Mouse (Mus musculus) kidney, postnatal 0 days (tissue): ENCODE results near the gene Plce1. TPM values are rescaled to one million over a fixed set of nuclear protein-coding genes. Genes with fewer than 3 reads are reported as not detected.
A peak's percentile ranks its signal among the peaks of the same experiment; 100 is the strongest.
"Not testable (repeated sequence)": the region's sequence is repeated elsewhere in the genome, so short reads cannot be mapped to it uniquely, and the experiment has no call there.

Experiments used
- ATAC-seq: fragments of 200-750 bp; cut with Nextera tagmentation; replicated peaks from 2 replicates; pipeline ENCODE4 v1.8.0; 2017; ENCODE audit warnings: low read depth, moderate number of reproducible peaks, moderate TSS enrichment, moderate library complexity; ENCODE audit not compliant: low FRiP score
- DNase-seq: peaks from one replicate; pipeline ENCODE4 v3.0.0-alpha.2; 2016; ENCODE audit warnings: low spot score
- H3K27ac ChIP-seq: fragments of 300-500 bp; sonication (generic); 2 replicates; pipeline ENCODE4 v1.5.1; 2014; ENCODE audit warnings: mild to moderate bottlenecking
- H3K27me3 ChIP-seq: fragments of 300-500 bp; sonication (generic); 2 replicates; pipeline ENCODE4 v1.6.1; 2014; ENCODE audit warnings: low read length, mixed read lengths; ENCODE audit not compliant: insufficient read depth
- H3K36me3 ChIP-seq: fragments of 300-500 bp; sonication (generic); 2 replicates; pipeline ENCODE4 v1.6.1; 2014; ENCODE audit warnings: low read length, mixed read lengths; ENCODE audit not compliant: insufficient read depth
- H3K4me1 ChIP-seq: fragments of 300-500 bp; sonication (generic); replicated peaks from 2 replicates; pipeline ENCODE4 v1.6.1; 2014; ENCODE audit warnings: antibody characterized with exemption, low read length, mixed read lengths; ENCODE audit not compliant: insufficient read depth
- H3K4me2 ChIP-seq: fragments of 300-500 bp; sonication (generic); 2 replicates; pipeline ENCODE4 v1.6.1; 2014; ENCODE audit warnings: mild to moderate bottlenecking, low read length, moderate library complexity, mixed read lengths
- H3K4me3 ChIP-seq: fragments of 300-500 bp; sonication (generic); replicated peaks from 2 replicates; pipeline ENCODE4 v1.5.1; 2014; ENCODE audit warnings: low read depth, low read length
- H3K9ac ChIP-seq: fragments of 300-500 bp; sonication (generic); 2 replicates; pipeline ENCODE4 v1.6.1; 2014; ENCODE audit warnings: low read depth, low read length
- H3K9me3 ChIP-seq: fragments of 300-500 bp; sonication (generic); replicated peaks from 2 replicates; pipeline ENCODE4 v1.6.1; 2016; ENCODE audit warnings: low read length, inconsistent platforms, mixed read lengths
- CTCF ChIP-seq: IDR thresholded peaks from 2 replicates; pipeline ENCODE4 v1.5.1; 2016; ENCODE audit warnings: antibody characterized with exemption, low read depth, mild to moderate bottlenecking, moderate library complexity
- WGBS: fragments of 180-500 bp; shearing (Covaris S2); extraction: QIAGEN DNeasy Blood & Tissue Kit; methylation state at CpG from one replicate; pipeline ENCODE4 v1.1.7; 2014; 5-methylcytosine and 5-hydroxymethylcytosine counted together
- polyA plus RNA-seq: library from polyadenylated mRNA; unstranded; fragments of >200 nt; fragmentation: Nextera tagmentation; extraction: Ambion mirVana; gene quantifications from 2 replicates; pipeline ENCODE4 v1.2.1, GENCODE M21; 2015

Gene Plce1
- polyA plus RNA-seq, 1 experiment from 2014 or later: 3.9 TPM

DNA sequence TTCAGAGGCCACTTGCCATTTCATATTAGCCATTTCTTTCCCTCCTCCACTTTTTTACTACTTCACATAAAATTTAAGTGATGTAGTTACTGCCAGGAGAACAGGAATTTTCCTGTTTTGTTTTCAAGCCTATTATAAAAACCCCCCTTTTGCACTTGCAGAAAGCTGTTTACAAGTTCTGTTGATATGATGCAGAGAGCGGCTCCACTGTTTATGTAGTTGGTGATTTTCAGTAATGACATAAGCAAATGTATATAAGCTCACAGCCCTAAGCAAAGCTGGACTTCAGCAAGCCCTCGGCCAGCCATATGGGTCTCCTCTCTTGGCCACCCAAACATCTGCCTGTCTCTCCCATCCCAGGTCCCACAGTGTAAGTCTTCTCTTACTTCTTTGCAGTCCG lies 59.6 kb downstream of the Plce1 start:
- peak; percentile 8 for DNase-seq

DNA sequence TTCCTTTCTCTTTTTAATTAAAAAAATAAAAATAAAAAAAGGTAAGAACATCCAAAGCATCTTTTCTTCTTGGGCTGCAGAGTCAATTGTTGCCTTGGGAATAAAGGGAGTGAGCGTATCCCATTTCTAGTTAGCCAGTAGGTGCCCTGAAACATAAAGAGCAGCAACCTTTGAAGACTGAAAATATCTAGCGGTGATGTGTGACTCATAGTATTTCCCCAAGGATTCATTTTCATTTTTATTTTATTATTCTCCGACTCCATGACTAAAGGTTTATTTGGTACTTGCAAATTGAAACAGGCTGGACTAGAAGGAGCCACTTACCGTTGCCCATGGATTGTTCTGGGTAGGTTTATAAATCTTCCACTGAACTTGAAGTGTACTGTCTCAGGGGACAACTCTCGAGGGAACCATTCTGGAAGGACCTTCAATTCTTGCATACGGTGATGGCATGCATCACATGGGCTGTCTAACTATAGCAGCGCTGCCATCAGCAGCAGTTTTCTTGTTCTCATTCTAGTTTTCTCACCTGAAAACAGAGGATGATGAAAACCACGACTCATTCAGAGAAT lies 68.7 kb downstream of the Plce1 start:
- no peak overlapping the region for H3K27ac ChIP-seq
- DNase-seq (no peak), ATAC-seq (no peak)
- whole genome bisulfite sequencing: 63% methylated on average over 8 of the region's 8 CpGs
- no peak overlapping the region for H3K4me3 ChIP-seq
- no peaks in the 10 kb centered on the region for H3K9me3 ChIP-seq
- H3K4me1 ChIP-seq: no peaks in the 10 kb centered on the region
- H3K27me3 ChIP-seq: no peaks in the 10 kb centered on the region
- no peak for TF ChIP-seq CTCF
- H3K4me2 ChIP-seq: no peak overlapping the region
- H3K36me3 ChIP-seq: no peaks in the 10 kb centered on the region
- no peak overlapping the region for H3K9ac ChIP-seq

More for the DNA sequence above, 59.6 kb downstream of the Plce1 start:
- no peaks in the 10 kb centered on the region for H3K36me3 ChIP-seq
- 65% methylated on average over 3 of the region's 3 CpGs for WGBS
- no peaks in the 10 kb centered on the region for H3K4me1 ChIP-seq
- no peaks in the 10 kb centered on the region for H3K27me3 ChIP-seq
- TF ChIP-seq CTCF: no peak
- H3K27ac ChIP-seq: no peak overlapping the region
- H3K9ac ChIP-seq: no peak overlapping the region
- no peaks in the 10 kb centered on the region for H3K9me3 ChIP-seq
- no peak for ATAC-seq
- no peak overlapping the region for H3K4me2 ChIP-seq
- H3K4me3 ChIP-seq: no peak overlapping the region

DNA sequence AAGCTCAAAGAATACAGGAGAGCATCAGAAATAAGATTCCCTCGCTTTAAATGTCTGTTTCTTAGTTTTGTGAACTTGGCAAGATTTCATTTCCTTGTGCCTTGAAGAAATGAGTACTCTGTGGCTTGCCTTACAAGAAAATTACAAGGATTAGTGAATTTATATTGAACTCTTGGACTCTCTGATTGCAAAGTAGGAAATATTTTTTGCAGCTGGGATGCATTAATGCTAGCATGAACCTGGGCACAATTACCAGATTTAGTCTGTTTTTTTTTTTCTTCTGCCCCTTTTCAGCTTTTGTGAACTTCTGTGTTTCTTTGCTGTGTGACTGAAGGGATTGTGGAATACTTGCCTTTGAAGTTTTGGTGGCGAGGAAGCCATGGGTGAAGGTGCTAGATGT lies 72.6 kb downstream of the Plce1 start:
- no peak for TF ChIP-seq CTCF
- Histone ChIP-seq H3K9ac (no peak overlapping the region), H3K27me3 (no peaks in the 10 kb centered on the region), H3K4me3 (no peak overlapping the region), H3K4me1 (no peaks in the 10 kb centered on the region), H3K9me3 (no peaks in the 10 kb centered on the region), H3K27ac (no peak overlapping the region), H3K4me2 (no peak overlapping the region), H3K36me3 (no peaks in the 10 kb centered on the region)
- DNase-seq (no peak), ATAC-seq (no peak)
- 86% methylated on average over 2 of the region's 2 CpGs for WGBS

DNA sequence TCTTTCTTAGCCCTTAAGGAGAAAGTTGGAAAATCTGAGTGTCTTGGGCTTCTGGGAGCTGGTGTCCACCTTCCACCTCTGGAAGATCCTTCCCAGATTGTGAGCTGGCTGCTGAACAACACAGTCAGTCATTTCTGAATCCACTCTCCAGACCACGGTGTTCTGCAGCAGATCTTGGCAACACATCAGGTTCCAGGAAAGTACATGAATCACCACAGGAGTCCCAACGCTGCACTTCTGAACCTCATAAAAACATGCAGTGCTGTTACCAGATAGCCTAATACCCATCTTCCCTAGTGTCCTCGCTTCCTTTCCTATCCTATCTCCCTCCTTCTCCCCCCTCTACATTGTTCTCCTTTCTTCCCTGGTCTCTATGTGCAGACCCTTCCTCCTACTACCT lies 74.5 kb downstream of the Plce1 start:
- Histone ChIP-seq H3K4me2 (no peak overlapping the region), H3K9me3 (no peaks in the 10 kb centered on the region), H3K9ac (no peak overlapping the region), H3K4me3 (no peak overlapping the region), H3K36me3 (no peaks in the 10 kb centered on the region), H3K4me1 (no peaks in the 10 kb centered on the region), H3K27ac (no peak overlapping the region), H3K27me3 (no peaks in the 10 kb centered on the region)
- TF ChIP-seq CTCF: no peak
- ATAC-seq (no peak), DNase-seq (no peak)
- WGBS: 58% methylated on average over 3 of the region's 3 CpGs

DNA sequence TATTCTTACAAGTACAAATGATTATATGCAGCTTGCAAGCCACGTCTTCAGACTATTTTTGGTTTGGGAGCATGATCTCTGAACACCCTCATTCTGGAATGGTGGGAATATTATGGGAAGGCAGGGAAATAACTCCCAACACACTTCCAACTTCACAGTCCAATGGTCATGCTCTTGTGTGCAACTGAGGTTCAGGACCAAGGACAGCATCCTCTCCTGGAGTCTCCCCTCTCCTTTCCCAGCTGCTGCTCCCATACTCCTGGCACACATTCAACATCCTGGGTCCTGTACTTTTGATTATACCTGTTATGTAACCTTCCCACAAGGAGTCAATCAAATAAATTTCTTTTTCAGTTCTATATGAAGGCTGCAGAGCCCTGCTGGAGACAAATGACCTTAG lies 77.9 kb downstream of the Plce1 start:
- Histone ChIP-seq H3K27ac (no peak overlapping the region), H3K4me3 (no peak overlapping the region), H3K4me2 (no peak overlapping the region), H3K4me1 (no peaks in the 10 kb centered on the region), H3K9me3 (no peaks in the 10 kb centered on the region), H3K36me3 (no peaks in the 10 kb centered on the region), H3K9ac (no peak overlapping the region), H3K27me3 (no peaks in the 10 kb centered on the region)
- DNase-seq (peak; percentile 86), ATAC-seq (no peak)
- TF ChIP-seq CTCF: no peak
- WGBS: 70% methylated on average over 1 of the region's 1 CpGs

DNA sequence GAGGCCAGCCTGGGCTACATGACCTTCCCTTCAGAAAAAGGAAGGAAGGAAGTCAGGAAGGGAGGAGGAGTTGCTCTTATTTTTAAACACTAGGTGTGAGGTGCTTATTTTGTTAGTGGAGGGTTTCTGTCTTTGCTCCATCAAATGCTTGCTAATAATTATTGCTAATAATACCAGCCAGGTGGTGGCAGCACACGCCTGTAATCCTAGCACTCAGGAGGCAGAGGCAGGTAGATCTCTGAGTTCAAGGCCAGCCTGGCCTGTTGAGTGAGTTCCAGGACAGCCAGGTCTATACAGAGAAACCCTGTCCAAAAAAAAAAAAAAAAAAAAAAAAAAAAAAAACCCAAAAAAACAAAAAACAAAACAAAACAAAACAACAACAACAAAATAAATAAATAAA lies 81.0 kb downstream of the Plce1 start:
- H3K9me3 ChIP-seq, H3K4me2 ChIP-seq, DNase-seq, H3K4me1 ChIP-seq, H3K4me3 ChIP-seq, H3K27ac ChIP-seq, H3K36me3 ChIP-seq, H3K9ac ChIP-seq, ATAC-seq, H3K27me3 ChIP-seq: not testable (repeated sequence)
- WGBS: 84% methylated on average over 1 of the region's 1 CpGs

DNA sequence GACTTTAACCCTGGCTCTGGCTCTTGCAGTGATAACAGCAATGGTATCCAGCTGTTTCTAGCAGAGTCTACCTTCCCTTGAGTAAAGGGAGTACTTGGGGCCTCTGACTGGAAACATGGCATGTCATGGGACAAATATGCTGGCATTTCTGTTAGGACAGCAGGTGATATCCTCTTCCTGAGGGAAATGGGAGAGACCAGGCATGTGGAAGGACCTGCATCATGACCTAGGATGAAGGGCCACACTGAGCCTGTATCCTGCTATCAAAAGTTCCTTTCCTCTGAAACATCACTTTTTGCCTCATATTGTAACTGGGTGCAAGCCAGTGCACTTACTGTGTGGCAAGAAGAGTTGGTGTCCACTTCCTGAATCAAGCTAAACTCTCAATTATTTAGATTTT lies 85.2 kb downstream of the Plce1 start:
- Histone ChIP-seq H3K9me3 (no peaks in the 10 kb centered on the region), H3K27me3 (no peaks in the 10 kb centered on the region), H3K4me1 (no peaks in the 10 kb centered on the region), H3K9ac (no peak overlapping the region), H3K27ac (no peak overlapping the region), H3K4me2 (no peak overlapping the region), H3K4me3 (no peak overlapping the region), H3K36me3 (no peaks in the 10 kb centered on the region)
- ATAC-seq: no peak
- no peak for TF ChIP-seq CTCF
- no peak for DNase-seq
